Mouse (Mus musculus): Measurements from ENCODE around the gene Fndc4. TPM values are rescaled to one million over a fixed set of nuclear protein-coding genes. Genes with fewer than 3 reads are reported as not detected.

The Fndc4 gene
- polyA plus RNA-seq, 1 experiment, result 17.8 TPM

GRCm38 (mm10) chr5:31273018-31273417 is 22.9 kb downstream of the Fndc4 start:
- TF ChIP-seq CTCF (IDR thresholded peaks at IDR 0.05; ENCODE audit: insufficient read depth, low read length) (no peak), POLR2A (IDR thresholded peaks at IDR 0.05; ENCODE audit: borderline replicate concordance, extremely low read depth, low read depth, low read length) (no peak)
- Histone ChIP-seq H3K4me1 (ENCODE audit: control insufficient read depth, insufficient read depth, low read length) (no peaks in the 10 kb centered on the region), H3K4me3 (replicated peaks; ENCODE audit: extremely low read depth, low read depth, low read length) (no peak overlapping the region)
- DNase-seq, result no peak
- WGBS, result 90% methylated on average over 6 of the region's 6 CpGs

DNA sequence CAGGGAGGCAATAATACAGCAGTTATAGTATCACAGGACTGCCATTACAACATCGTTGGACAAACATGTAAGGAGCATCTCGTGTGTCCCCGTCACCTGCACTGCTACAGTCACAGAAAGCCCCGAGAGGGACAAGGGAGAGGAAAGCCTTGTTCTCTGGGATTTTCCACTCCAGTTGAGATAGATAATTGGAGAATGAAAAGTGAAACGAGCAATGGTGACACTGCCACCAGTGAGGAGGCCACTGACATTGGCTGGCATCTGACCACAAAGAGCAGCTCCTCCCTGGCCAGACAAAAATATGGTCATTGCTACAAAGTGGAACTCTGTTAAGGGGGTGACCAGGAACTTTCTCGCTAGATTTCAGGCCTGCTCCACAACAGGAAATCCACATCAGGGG is 28.2 kb downstream of the Fndc4 start:
- TF ChIP-seq CTCF (IDR thresholded peaks at IDR 0.05; ENCODE audit: insufficient read depth, low read length) (no peak), POLR2A (IDR thresholded peaks at IDR 0.05; ENCODE audit: borderline replicate concordance, extremely low read depth, low read depth, low read length) (no peak)
- no peak overlapping the region for H3K4me3 ChIP-seq (replicated peaks; ENCODE audit: extremely low read depth, low read depth, low read length)
- no peaks in the 10 kb centered on the region for H3K4me1 ChIP-seq (ENCODE audit: control insufficient read depth, insufficient read depth, low read length)
- WGBS, result 84% methylated on average over 6 of the region's 6 CpGs
- no peak for DNase-seq

DNA sequence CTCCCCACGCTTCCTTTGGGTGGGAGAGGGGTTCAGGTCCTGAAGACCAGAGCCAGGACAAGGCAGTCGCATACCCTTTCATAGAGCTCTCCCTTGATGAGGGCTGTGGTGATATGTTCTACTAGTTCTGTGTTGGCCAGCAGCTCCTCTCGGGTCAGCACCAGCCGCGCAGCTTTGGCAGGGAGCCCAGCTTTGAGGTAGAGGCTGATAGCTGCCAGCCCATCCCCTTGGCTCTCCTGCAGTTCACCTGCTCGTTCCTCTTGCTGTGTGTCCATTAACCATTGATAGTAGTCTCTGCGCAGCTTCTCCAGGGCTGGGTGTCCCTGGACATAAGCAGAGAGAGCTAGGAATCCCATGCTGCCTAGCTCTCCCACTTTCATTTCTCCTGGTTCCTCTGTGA is 29.8 kb downstream of the Fndc4 start:
- Histone ChIP-seq H3K4me3 (replicated peaks; ENCODE audit: extremely low read depth, low read depth, low read length) (no peak overlapping the region), H3K4me1 (ENCODE audit: control insufficient read depth, insufficient read depth, low read length) (no peaks in the 10 kb centered on the region)
- DNase-seq, result no peak
- 80% methylated on average over 7 of the region's 7 CpGs for WGBS
- TF ChIP-seq POLR2A (IDR thresholded peaks at IDR 0.05; ENCODE audit: borderline replicate concordance, extremely low read depth, low read depth, low read length), result no peak
- TF ChIP-seq CTCF (IDR thresholded peaks at IDR 0.05; ENCODE audit: insufficient read depth, low read length), result no peak

- Histone ChIP-seq H3K4me1 (ENCODE audit: control insufficient read depth, insufficient read depth, low read length) (peaks cover 8% of the 10 kb centered on the region), H3K4me3 (replicated peaks; ENCODE audit: extremely low read depth, low read depth, low read length) (no peak overlapping the region)
- no peak for TF ChIP-seq POLR2A (IDR thresholded peaks at IDR 0.05; ENCODE audit: borderline replicate concordance, extremely low read depth, low read depth, low read length)
- no peak for TF ChIP-seq CTCF (IDR thresholded peaks at IDR 0.05; ENCODE audit: insufficient read depth, low read length)
- WGBS, result 87% methylated on average over 11 of the region's 11 CpGs
- no peak for DNase-seq
Measured at GRCm38 (mm10) chr5:31257616-31258015, 38.3 kb downstream of the Fndc4 start.

GRCm38 (mm10) chr5:31255971-31256370 is 39.9 kb downstream of the Fndc4 start:
- DNase-seq, result no peak
- no peak overlapping the region for H3K4me3 ChIP-seq (replicated peaks; ENCODE audit: extremely low read depth, low read depth, low read length)
- TF ChIP-seq POLR2A (IDR thresholded peaks at IDR 0.05; ENCODE audit: borderline replicate concordance, extremely low read depth, low read depth, low read length), result no peak
- no peak for TF ChIP-seq CTCF (IDR thresholded peaks at IDR 0.05; ENCODE audit: insufficient read depth, low read length)
- WGBS, result 67% methylated on average over 2 of the region's 2 CpGs
- H3K4me1 ChIP-seq (ENCODE audit: control insufficient read depth, insufficient read depth, low read length), result peaks cover 8% of the 10 kb centered on the region

DNA sequence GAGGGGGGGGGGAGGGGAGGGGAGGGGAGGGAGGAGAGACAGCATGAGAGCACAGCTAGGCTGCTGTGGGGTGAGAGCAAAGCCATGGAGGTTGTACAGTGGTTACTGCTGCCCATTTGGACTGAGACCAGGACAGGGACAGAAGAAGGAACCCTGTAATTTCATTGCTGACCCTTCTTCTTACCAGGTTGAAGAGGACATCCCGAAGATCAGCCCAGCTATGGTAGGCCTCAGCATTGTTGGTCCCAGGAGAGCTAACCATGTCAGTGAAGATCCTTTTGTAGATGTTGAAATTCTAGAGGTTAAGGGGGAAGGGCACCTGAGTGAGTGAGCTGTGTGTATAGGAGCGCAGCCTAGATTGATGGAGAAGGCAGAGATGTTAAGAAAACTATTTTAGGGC is 40.5 kb downstream of the Fndc4 start:
- 96% methylated on average over 2 of the region's 2 CpGs for WGBS
- no peak for DNase-seq
- no peak for TF ChIP-seq POLR2A (IDR thresholded peaks at IDR 0.05; ENCODE audit: borderline replicate concordance, extremely low read depth, low read depth, low read length)
- TF ChIP-seq CTCF (IDR thresholded peaks at IDR 0.05; ENCODE audit: insufficient read depth, low read length), result no peak

GRCm38 (mm10) chr5:31254901-31255300 is 41.0 kb downstream of the Fndc4 start:
- no peak overlapping the region for H3K4me3 ChIP-seq (replicated peaks; ENCODE audit: extremely low read depth, low read depth, low read length)
- H3K4me1 ChIP-seq (ENCODE audit: control insufficient read depth, insufficient read depth, low read length), result peaks cover 8% of the 10 kb centered on the region
- 69% methylated on average over 8 of the region's 8 CpGs for WGBS
- DNase-seq, result no peak
- TF ChIP-seq CTCF (IDR thresholded peaks at IDR 0.05; ENCODE audit: insufficient read depth, low read length) (no peak), POLR2A (IDR thresholded peaks at IDR 0.05; ENCODE audit: borderline replicate concordance, extremely low read depth, low read depth, low read length) (no peak)

More for the DNA sequence above, 40.5 kb downstream of the Fndc4 start:
- peaks cover 8% of the 10 kb centered on the region for H3K4me1 ChIP-seq (ENCODE audit: control insufficient read depth, insufficient read depth, low read length)
- no peak overlapping the region for H3K4me3 ChIP-seq (replicated peaks; ENCODE audit: extremely low read depth, low read depth, low read length)

GRCm38 (mm10) chr5:31254452-31254851 is 41.4 kb downstream of the Fndc4 start:
- DNase-seq, result peak; percentile 65
- H3K4me3 ChIP-seq (replicated peaks; ENCODE audit: extremely low read depth, low read depth, low read length), result no peak overlapping the region
- TF ChIP-seq CTCF (IDR thresholded peaks at IDR 0.05; ENCODE audit: insufficient read depth, low read length) (no peak), POLR2A (IDR thresholded peaks at IDR 0.05; ENCODE audit: borderline replicate concordance, extremely low read depth, low read depth, low read length) (no peak)
- peaks cover 8% of the 10 kb centered on the region for H3K4me1 ChIP-seq (ENCODE audit: control insufficient read depth, insufficient read depth, low read length)
- 26% methylated on average over 7 of the region's 7 CpGs for WGBS

GRCm38 (mm10) chr5:31253806-31254205 is 42.1 kb downstream of the Fndc4 start:
- peak; percentile 8 for DNase-seq
- Histone ChIP-seq H3K4me3 (replicated peaks; ENCODE audit: extremely low read depth, low read depth, low read length) (no peak overlapping the region), H3K4me1 (ENCODE audit: control insufficient read depth, insufficient read depth, low read length) (peaks cover 8% of the 10 kb centered on the region)
- 86% methylated on average over 8 of the region's 8 CpGs for WGBS
- TF ChIP-seq POLR2A (IDR thresholded peaks at IDR 0.05; ENCODE audit: borderline replicate concordance, extremely low read depth, low read depth, low read length), result no peak
- TF ChIP-seq CTCF (IDR thresholded peaks at IDR 0.05; ENCODE audit: insufficient read depth, low read length), result no peak

- DNase-seq, result no peak
- H3K4me3 ChIP-seq (replicated peaks; ENCODE audit: extremely low read depth, low read depth, low read length), result no peak overlapping the region
- H3K4me1 ChIP-seq (ENCODE audit: control insufficient read depth, insufficient read depth, low read length), result peaks cover 8% of the 10 kb centered on the region
- no peak for TF ChIP-seq CTCF (IDR thresholded peaks at IDR 0.05; ENCODE audit: insufficient read depth, low read length)
- TF ChIP-seq POLR2A (IDR thresholded peaks at IDR 0.05; ENCODE audit: borderline replicate concordance, extremely low read depth, low read depth, low read length), result no peak
- WGBS, result 78% methylated on average over 16 of the region's 16 CpGs
Measured at GRCm38 (mm10) chr5:31252795-31253545, 42.9 kb downstream of the Fndc4 start.

Measured in lung, adult 2 months (tissue).